Mouse (Mus musculus) midbrain, embryonic 10.5 days (tissue): ENCODE measurements around the gene Agmat. TPM values are rescaled to one million over a fixed set of nuclear protein-coding genes. Genes with fewer than 3 reads are reported as not detected.

Experiments used
- polyA plus RNA-seq: library from polyadenylated mRNA; unstranded; fragments of >200 nt; fragmentation: Nextera tagmentation; extraction: Ambion mirVana; gene quantifications from 2 replicates; pipeline ENCODE4 v1.2.1, GENCODE M21; 2016

Gene Agmat
- polyA plus RNA-seq, 1 experiment from 2014 or later = not detected

Other genes with a start within 250 kb of the Agmat start
- gene Spen, start 208.1 kb upstream of the Agmat start, polyA plus RNA-seq = 12.3 and 14.8 TPM in 2 replicates
- gene Fblim1, start 140.6 kb upstream of the Agmat start, polyA plus RNA-seq = 24.5 and 27.5 TPM in 2 replicates
- 0.98 and 1.3 TPM in 2 replicates for gene Tmem82, start 128.0 kb upstream of the Agmat start, polyA plus RNA-seq
- 0.05 TPM in 1 of 2 replicates, not detected in the other for gene Slc25a34, start 122.9 kb upstream of the Agmat start, polyA plus RNA-seq
- 2.9 and 4.2 TPM in 2 replicates for gene Plekhm2, start 81.8 kb upstream of the Agmat start, polyA plus RNA-seq
- gene Rsc1a1, start 61.1 kb upstream of the Agmat start, polyA plus RNA-seq = 2.2 and 2.4 TPM in 2 replicates
- 23.7 and 24.2 TPM in 2 replicates for gene Ddi2, start 23.3 kb upstream of the Agmat start, polyA plus RNA-seq
- gene Dnajc16, start 44.3 kb downstream of the Agmat start, polyA plus RNA-seq = 4.4 and 5.3 TPM in 2 replicates
- gene Casp9, start 46.9 kb downstream of the Agmat start, polyA plus RNA-seq = 24.4 and 28.8 TPM in 2 replicates
- gene Cela2a, start 79.5 kb downstream of the Agmat start, polyA plus RNA-seq = not detected in 2 replicates
- gene Ctrc, start 99.7 kb downstream of the Agmat start, polyA plus RNA-seq = not detected in 2 replicates
- gene Efhd2, start 128.2 kb downstream of the Agmat start, polyA plus RNA-seq = 50.1 and 69.2 TPM in 2 replicates